In genomic region chr9:15317223-15318169, GRCm38 (mm10) we compare ENCODE assay signal across 15 mouse cellular contexts.
"Had no signal": no experiment of that assay in that cellular context is flagged by ENCODE, and none has a peak within 500 bp of the region (broad histone marks: within the 10 kb centered on the region; RNA-seq: fewer than 3 reads in every experiment).

No protein-coding gene starts in this region.

- H3K4me1 ChIP-seq: kidney, embryonic 15.5 days; limb, embryonic 15.5 days; lung, embryonic 15.5 days; midbrain, embryonic 12.5 days; neural tube, embryonic 12.5 days had no signal

- H3K9ac ChIP-seq: kidney, embryonic 15.5 days; limb, embryonic 15.5 days; lung, embryonic 15.5 days; midbrain, embryonic 12.5 days; neural tube, embryonic 12.5 days had no signal

- H3K9me3 ChIP-seq: kidney, embryonic 15.5 days; limb, embryonic 15.5 days; lung, embryonic 15.5 days; midbrain, embryonic 12.5 days; neural tube, embryonic 12.5 days had no signal

- DNase-seq: kidney, adult 2 months; kidney, postnatal 14 days; lung, postnatal 14 days; retina, postnatal 1 day; right cerebral cortex, postnatal 4 days; spleen, adult 18-20 months; thymus, adult 18-20 months; thymus, postnatal 14 days had no signal

- H3K27ac ChIP-seq: kidney, embryonic 15.5 days; left cerebral cortex, adult 2 months; limb, embryonic 15.5 days; lung, embryonic 15.5 days; macrophage; midbrain, embryonic 12.5 days; neural tube, embryonic 12.5 days had no signal

- H3K4me3 ChIP-seq: kidney, embryonic 15.5 days; left cerebral cortex, adult 2 months; limb, embryonic 15.5 days; lung, embryonic 15.5 days; midbrain, embryonic 12.5 days; neural tube, embryonic 12.5 days had no signal

- H3K27me3 ChIP-seq: kidney, embryonic 15.5 days; limb, embryonic 15.5 days; lung, embryonic 15.5 days; midbrain, embryonic 12.5 days; neural tube, embryonic 12.5 days had no signal

- H3K4me2 ChIP-seq: kidney, embryonic 15.5 days; limb, embryonic 15.5 days; lung, embryonic 15.5 days; midbrain, embryonic 12.5 days; neural tube, embryonic 12.5 days had no signal
